Mouse (Mus musculus): Measurements from ENCODE around the gene Acaca. TPM values are rescaled to one million over a fixed set of nuclear protein-coding genes. Genes with fewer than 3 reads are reported as not detected.
A peak's percentile ranks its signal among the peaks of the same experiment; 100 is the strongest.
"Not testable (repeated sequence)": the region's sequence is repeated elsewhere in the genome, so short reads cannot be mapped to it uniquely, and the experiment has no call there.

Gene Acaca
- total RNA-seq, 2 experiments from 2014 or later: 80.8 to 81.2 TPM

- DNase-seq (ENCODE audit: extremely low spot score in 1 of 2, low spot score in 2 of 2): no peak
- no peak for TF ChIP-seq CTCF (IDR thresholded peaks at IDR 0.05)
- intact Hi-C loops (cut with DNase I): no loop called here
- Histone ChIP-seq H3K4me3 (no peak overlapping the region), H3K27ac (no peak overlapping the region)
Observed at GRCm38 (mm10) chr11:84376510-84377365, 247.3 kb downstream of the Acaca start.

- Histone ChIP-seq H3K27ac (no peak overlapping the region), H3K4me3 (no peak overlapping the region)
- intact Hi-C loops (cut with DNase I): no loop called here
- TF ChIP-seq CTCF (IDR thresholded peaks at IDR 0.05): no peak
- no peak for DNase-seq (ENCODE audit: extremely low spot score in 1 of 2, low spot score in 2 of 2)
Observed at GRCm38 (mm10) chr11:84382450-84382849, 253.0 kb downstream of the Acaca start.

GRCm38 (mm10) chr11:84383891-84384290 lies 254.4 kb downstream of the Acaca start:
- intact Hi-C loops (cut with DNase I): no loop called here
- no peak for TF ChIP-seq CTCF (IDR thresholded peaks at IDR 0.05)

GRCm38 (mm10) chr11:84389332-84389731 lies 259.9 kb downstream of the Acaca start:
- no peak for TF ChIP-seq CTCF (IDR thresholded peaks at IDR 0.05)
- no peak overlapping the region for H3K27ac ChIP-seq
- H3K4me3 ChIP-seq: no peak overlapping the region
- DNase-seq (ENCODE audit: extremely low spot score in 1 of 2, low spot score in 2 of 2): no peak
- intact Hi-C loops (cut with DNase I): no loop called here

More at GRCm38 (mm10) chr11:84383891-84384290, 254.4 kb downstream of the Acaca start:
- Histone ChIP-seq H3K27ac (no peak overlapping the region), H3K4me3 (no peak overlapping the region)
- no peak for DNase-seq (ENCODE audit: extremely low spot score in 1 of 2, low spot score in 2 of 2)

- intact Hi-C loops (cut with DNase I): no loop called here
- DNase-seq (ENCODE audit: extremely low spot score in 1 of 2, low spot score in 2 of 2): no peak
- no peak for TF ChIP-seq CTCF (IDR thresholded peaks at IDR 0.05)
- Histone ChIP-seq H3K4me3 (no peak overlapping the region), H3K27ac (no peak overlapping the region)
Observed at GRCm38 (mm10) chr11:84391126-84391525, 261.7 kb downstream of the Acaca start.

GRCm38 (mm10) chr11:84392066-84392465 lies 262.6 kb downstream of the Acaca start:
- H3K4me3 ChIP-seq; DNase-seq (ENCODE audit: extremely low spot score in 1 of 2, low spot score in 2 of 2); H3K27ac ChIP-seq; intact Hi-C loops (cut with DNase I): not testable (repeated sequence)
- peak; percentile 20 for TF ChIP-seq CTCF (IDR thresholded peaks at IDR 0.05)

GRCm38 (mm10) chr11:84393571-84393970 lies 264.1 kb downstream of the Acaca start:
- H3K27ac ChIP-seq: no peak overlapping the region
- no peak for TF ChIP-seq CTCF (IDR thresholded peaks at IDR 0.05)
- intact Hi-C loops (cut with DNase I): no loop called here
- DNase-seq (ENCODE audit: extremely low spot score in 1 of 2, low spot score in 2 of 2): no peak
- no peak overlapping the region for H3K4me3 ChIP-seq

- no peak overlapping the region for H3K4me3 ChIP-seq
- H3K27ac ChIP-seq: no peak overlapping the region
- intact Hi-C loops (cut with DNase I): no loop called here
- TF ChIP-seq CTCF (IDR thresholded peaks at IDR 0.05): no peak
- no peak for DNase-seq (ENCODE audit: extremely low spot score in 1 of 2, low spot score in 2 of 2)
Observed at GRCm38 (mm10) chr11:84395010-84395409, 265.5 kb downstream of the Acaca start.

GRCm38 (mm10) chr11:84406733-84407132 lies 277.3 kb downstream of the Acaca start:
- intact Hi-C loops (cut with DNase I): no loop called here
- DNase-seq (ENCODE audit: extremely low spot score in 1 of 2, low spot score in 2 of 2): no peak
- no peak overlapping the region for H3K4me3 ChIP-seq
- H3K27ac ChIP-seq: no peak overlapping the region
- TF ChIP-seq CTCF (IDR thresholded peaks at IDR 0.05): no peak; the same call in 1 of the 2 replicates

- no peak for DNase-seq (ENCODE audit: extremely low spot score in 1 of 2, low spot score in 2 of 2)
- TF ChIP-seq CTCF (IDR thresholded peaks at IDR 0.05): no peak
- Histone ChIP-seq H3K4me3 (no peak overlapping the region), H3K27ac (no peak overlapping the region)
- intact Hi-C loops (cut with DNase I): no loop called here
Observed at GRCm38 (mm10) chr11:84410383-84410782, 280.9 kb downstream of the Acaca start.

- H3K27ac ChIP-seq: no peak overlapping the region
- no peak for DNase-seq (ENCODE audit: extremely low spot score in 1 of 2, low spot score in 2 of 2)
- H3K4me3 ChIP-seq: no peak overlapping the region
- intact Hi-C loops (cut with DNase I): no loop called here
- no peak for TF ChIP-seq CTCF (IDR thresholded peaks at IDR 0.05)
Observed at GRCm38 (mm10) chr11:84410879-84411641, 281.6 kb downstream of the Acaca start.

GRCm38 (mm10) chr11:84411642-84412018 lies 282.2 kb downstream of the Acaca start:
- DNase-seq (ENCODE audit: extremely low spot score in 1 of 2, low spot score in 2 of 2): no peak
- no peak for TF ChIP-seq CTCF (IDR thresholded peaks at IDR 0.05)
- intact Hi-C loops (cut with DNase I): no loop called here
- Histone ChIP-seq H3K4me3 (no peak overlapping the region), H3K27ac (no peak overlapping the region)

All from left cerebral cortex, adult 2 months (tissue).